ENCODE assay signal across 8 mouse cellular contexts in genomic region chr11:90370789-90371291, GRCm38 (mm10). TPM values are rescaled to one million over a fixed set of nuclear protein-coding genes. Genes with fewer than 3 reads are reported as not detected.
A peak's percentile ranks its signal among the peaks of the same experiment; 100 is the strongest.
DNase-seq lines count a peak whose midpoint lies in the region; ATAC-seq and TF ChIP-seq lines count a peak whose summit lies in the region.

No protein-coding gene starts in this region.

- ATAC-seq in forebrain, embryonic 16.5 days: no peak
- ATAC-seq in kidney, postnatal 0 days (replicated peaks; ENCODE audit: low FRiP score, low read depth): peak; percentile 59; the same call in 1 of the 2 replicates
- ATAC-seq in neural tube, embryonic 13.5 days (ENCODE audit: low read depth): 0 out of 2 replicates have a peak, but pooled peaks have one; percentile 33

- TF ChIP-seq CTCF in left cerebral cortex, adult 2 months (IDR thresholded peaks at IDR 0.05): no peak
- TF ChIP-seq CTCF in kidney, postnatal 0 days (IDR thresholded peaks at IDR 0.05; ENCODE audit: low read depth): no peak

- intact Hi-C loops in left cerebral cortex, adult 2 months (cut with DNase I): no loop called here
- intact Hi-C loops in left cerebral cortex, postnatal 25 days (cut with DNase I): no loop called here

- peak overlapping the region; percentile 48 for H3K9ac ChIP-seq in forebrain, embryonic 16.5 days (replicated peaks; ENCODE audit: low read depth, low read length)
- H3K9ac ChIP-seq in kidney, postnatal 0 days (ENCODE audit: low read depth, low read length): peak overlapping the region; percentile 42; the same call in 1 of the 2 replicates
- H3K9ac ChIP-seq in neural tube, embryonic 13.5 days: peak overlapping the region; percentile 47; the same call in 1 of the 2 replicates

- DNase-seq in left cerebral cortex, adult 2 months (ENCODE audit: extremely low spot score in 1 of 2, low spot score in 2 of 2): no peak
- no peak for DNase-seq in left cerebral cortex, adult 11 months (ENCODE audit: low spot score)
- DNase-seq in kidney, postnatal 0 days (ENCODE audit: low spot score): peak; percentile 57
- no peak for DNase-seq in right cerebral cortex, postnatal 14 days
- DNase-seq in left cerebral cortex, postnatal 25 days (ENCODE audit: low spot score in 2 of 2): no peak
- no peak for DNase-seq in layer of hippocampus, postnatal 10 days (ENCODE audit: low spot score in 2 of 2)

- peak overlapping the region; percentile 77; the same call in 1 of the 2 replicates for H3K27ac ChIP-seq in left cerebral cortex, adult 2 months
- H3K27ac ChIP-seq in forebrain, embryonic 16.5 days (ENCODE audit: low read length): 0 out of 2 replicates have a peak overlapping the region, but pooled peaks have one; percentile 29
- H3K27ac ChIP-seq in kidney, postnatal 0 days: peak overlapping the region; percentile 93
- H3K27ac ChIP-seq in neural tube, embryonic 13.5 days (replicated peaks): peak overlapping the region; percentile 82

- no peaks in the 10 kb centered on the region for H3K9me3 ChIP-seq in forebrain, embryonic 16.5 days (ENCODE audit: control insufficient read depth, low read length)
- no peaks in the 10 kb centered on the region for H3K9me3 ChIP-seq in kidney, postnatal 0 days (replicated peaks; ENCODE audit: low read length)
- no peaks in the 10 kb centered on the region for H3K9me3 ChIP-seq in neural tube, embryonic 13.5 days

- no peaks in the 10 kb centered on the region for H3K36me3 ChIP-seq in forebrain, embryonic 16.5 days (ENCODE audit: control insufficient read depth, insufficient read depth)
- no peaks in the 10 kb centered on the region for H3K36me3 ChIP-seq in kidney, postnatal 0 days (ENCODE audit: insufficient read depth, low read length)
- no peaks in the 10 kb centered on the region for H3K36me3 ChIP-seq in neural tube, embryonic 13.5 days

- no peaks in the 10 kb centered on the region for H3K27me3 ChIP-seq in forebrain, embryonic 16.5 days (replicated peaks; ENCODE audit: control insufficient read depth, insufficient read depth, low read length)
- no peaks in the 10 kb centered on the region for H3K27me3 ChIP-seq in kidney, postnatal 0 days (ENCODE audit: insufficient read depth, low read length)
- no peaks in the 10 kb centered on the region for H3K27me3 ChIP-seq in neural tube, embryonic 13.5 days

- WGBS in forebrain, embryonic 16.5 days: 2% methylated on average over 11 of the region's 11 CpGs
- WGBS in kidney, postnatal 0 days: 9% methylated on average over 11 of the region's 11 CpGs
- 8% methylated on average over 11 of the region's 11 CpGs for WGBS in neural tube, embryonic 13.5 days

- H3K4me3 ChIP-seq in left cerebral cortex, adult 2 months: no peak overlapping the region
- H3K4me3 ChIP-seq in forebrain, embryonic 16.5 days (replicated peaks; ENCODE audit: low read length): peak overlapping the region; percentile 27
- no peak overlapping the region for H3K4me3 ChIP-seq in kidney, postnatal 0 days (replicated peaks; ENCODE audit: low read depth, low read length)
- H3K4me3 ChIP-seq in neural tube, embryonic 13.5 days: peak overlapping the region; percentile 8; the same call in 1 of the 2 replicates

- peaks cover 31% of the 10 kb centered on the region for H3K4me1 ChIP-seq in forebrain, embryonic 16.5 days (replicated peaks; ENCODE audit: control insufficient read depth, insufficient read depth, low read length)
- H3K4me1 ChIP-seq in kidney, postnatal 0 days (replicated peaks; ENCODE audit: insufficient read depth, low read length): peaks cover 37% of the 10 kb centered on the region
- peaks cover 36% of the 10 kb centered on the region for H3K4me1 ChIP-seq in neural tube, embryonic 13.5 days (replicated peaks)

- H3K4me2 ChIP-seq in forebrain, embryonic 16.5 days (ENCODE audit: low read length): peak overlapping the region; percentile 53
- peak overlapping the region; percentile 43 for H3K4me2 ChIP-seq in kidney, postnatal 0 days (ENCODE audit: low read length)
- H3K4me2 ChIP-seq in neural tube, embryonic 13.5 days: peak overlapping the region; percentile 44

RNA-seq across cellular contexts. Expression of gene Hlf, which starts 19.9 kb away (rescaled TPM):
- total RNA-seq in left cerebral cortex, adult 2 months (2021): 100 to 1,000 TPM; 138 to 143 TPM
- polyA plus RNA-seq in forebrain, embryonic 16.5 days (2015; fragmentation: Nextera tagmentation; extraction: Ambion mirVana): 5.7 and 5.9 TPM in 2 replicates
- polyA plus RNA-seq in kidney, postnatal 0 days (2015; fragmentation: Nextera tagmentation; extraction: Ambion mirVana): 2.4 and 2.6 TPM in 2 replicates
- 3.3 TPM in 2 replicates for polyA plus RNA-seq in neural tube, embryonic 13.5 days (2015; fragmentation: Nextera tagmentation; extraction: Ambion mirVana)
- total RNA-seq in left cerebral cortex, postnatal 25 days (2021): 100 to 1,000 TPM; 112 to 117 TPM
- total RNA-seq in layer of hippocampus, postnatal 10 days (2021): 10 to 100 TPM; 29.6 to 31.3 TPM

Comparison
In these comparisons a context has a peak if more than half of its experiments do, and no peak if none do; other contexts are left out.
1. H3K27ac ChIP-seq: peak in every context shown above with its lines; median percentile 93 in kidney, postnatal 0 days; 82 in neural tube, embryonic 13.5 days; 77 in left cerebral cortex, adult 2 months; 29 in forebrain, embryonic 16.5 days.
2. H3K4me3 ChIP-seq: peak in forebrain, embryonic 16.5 days (single experiment) and neural tube, embryonic 13.5 days (single experiment); none in left cerebral cortex, adult 2 months (single experiment) and kidney, postnatal 0 days (single experiment).
3. Peak in every context shown above with its lines, with median percentiles within 50 percentile points of each other: H3K4me2 ChIP-seq and H3K9ac ChIP-seq.